Mouse (Mus musculus) spleen, adult 2 months (tissue): ENCODE measurements around the gene Cops7b. TPM values are rescaled to one million over a fixed set of nuclear protein-coding genes. Genes with fewer than 3 reads are reported as not detected.

Source experiments
- DNase-seq, 2 experiments: peaks; one replicate each; pipeline versions ENCODE4 v3.0.0 to v3.0.0-alpha.2; 2012 to 2021; ENCODE audit warnings: low spot score in 2 of 2, low read depth in 1 of 2
- H3K27ac ChIP-seq: fragments of 200-500 bp; 2 replicates; pipeline ENCODE4 v1.5.1; 2012; ENCODE audit warnings: low read length, inconsistent platforms; ENCODE audit not compliant: insufficient read depth
- H3K27me3 ChIP-seq: fragments of 200-500 bp; 2 replicates; pipeline ENCODE4 v1.6.1; 2012; ENCODE audit warnings: mild to moderate bottlenecking, moderate library complexity, low read length, inconsistent platforms; ENCODE audit not compliant: control insufficient read depth, insufficient read depth
- H3K36me3 ChIP-seq: fragments of 200-500 bp; 2 replicates; pipeline ENCODE4 v1.6.1; 2012; ENCODE audit warnings: mild to moderate bottlenecking, low read length, inconsistent platforms; ENCODE audit not compliant: control insufficient read depth, insufficient read depth
- H3K4me1 ChIP-seq: fragments of 200-500 bp; 2 replicates; pipeline ENCODE4 v1.6.1; 2011; ENCODE audit warnings: inconsistent platforms; ENCODE audit not compliant: control insufficient read depth, insufficient read depth, insufficient read length
- H3K4me3 ChIP-seq: fragments of 200-500 bp; 2 replicates; pipeline ENCODE4 v1.5.1; 2011; ENCODE audit warnings: mild to moderate bottlenecking, inconsistent platforms; ENCODE audit not compliant: insufficient read depth, insufficient read length; ENCODE audit errors: extremely low read depth
- CTCF ChIP-seq: fragments of 200-500 bp; IDR thresholded peaks from 2 replicates; pipeline ENCODE4 v1.5.1; 2011; ENCODE audit warnings: mild to moderate bottlenecking, inconsistent platforms; ENCODE audit not compliant: insufficient read depth, insufficient read length, insufficient replicate concordance; ENCODE audit errors: extremely low read depth
- POLR2A ChIP-seq: fragments of 200-500 bp; IDR thresholded peaks from 2 replicates; pipeline ENCODE4 v1.6.1; 2011; ENCODE audit warnings: low read depth, low read length, inconsistent platforms
- WGBS: fragments of 180-500 bp; shearing (Covaris S2); methylation state at CpG from one replicate; pipeline ENCODE4 v1.1.7; 2018; 5-methylcytosine and 5-hydroxymethylcytosine counted together
- polyA plus RNA-seq: library from polyadenylated mRNA; depleted of rRNA; stranded (reverse); fragments of >200 nt; gene quantifications from 2 replicates; pipeline ENCODE4 v1.2.3, GENCODE M21; 2012

Gene Cops7b
- polyA plus RNA-seq, 1 experiment: 20.0 TPM

DNA sequence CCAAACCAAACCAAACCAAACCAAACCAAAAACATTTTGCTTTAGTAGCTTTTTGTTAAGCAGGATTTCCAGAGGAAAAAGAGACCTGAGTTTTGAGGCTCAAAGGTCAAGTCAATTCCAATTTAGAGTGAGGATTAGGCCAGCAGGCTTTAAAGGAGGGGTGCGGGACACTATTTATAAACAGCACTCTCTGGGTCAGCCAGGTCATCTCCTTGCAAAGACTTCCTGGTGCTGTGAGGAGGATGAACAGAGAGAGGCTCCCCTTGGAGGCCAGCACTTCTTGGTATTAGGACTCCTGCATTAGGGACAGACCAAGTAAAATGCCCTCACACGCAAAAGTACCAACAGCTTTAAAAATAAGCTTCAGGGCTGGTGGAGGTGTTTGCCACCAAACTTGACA is 30.8 kb upstream of the Cops7b start:
- Histone ChIP-seq H3K4me3 (no peak overlapping the region), H3K27ac (no peak overlapping the region), H3K36me3 (no peaks in the 10 kb centered on the region; the same call in 1 of the 2 replicates), H3K27me3 (no peaks in the 10 kb centered on the region), H3K4me1 (no peaks in the 10 kb centered on the region)
- WGBS: 97% methylated on average over 2 of the region's 2 CpGs
- TF ChIP-seq CTCF: no peak
- no peak for TF ChIP-seq POLR2A
- DNase-seq: no peak

DNA sequence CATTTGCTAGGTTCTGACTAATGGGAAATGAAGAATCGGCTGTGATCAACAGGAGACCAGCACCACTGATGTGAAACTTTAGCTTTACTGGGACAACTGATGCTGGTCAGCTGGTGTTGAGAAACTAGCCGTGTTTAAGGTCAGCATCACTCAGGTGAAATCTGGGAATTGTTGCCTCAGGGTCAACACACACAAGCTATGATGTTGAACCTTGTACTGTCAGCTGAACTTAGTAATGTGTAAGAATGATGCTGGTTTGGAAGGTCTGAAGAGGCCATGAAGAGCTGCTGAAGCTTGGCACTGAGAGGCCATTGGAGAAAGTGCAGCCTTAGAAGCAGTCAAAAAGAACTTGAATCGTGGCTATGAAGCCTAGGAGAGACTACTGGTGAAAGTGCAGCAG is 27.0 kb upstream of the Cops7b start:
- Histone ChIP-seq H3K4me3 (no peak overlapping the region), H3K36me3 (no peaks in the 10 kb centered on the region), H3K4me1 (no peaks in the 10 kb centered on the region), H3K27ac (no peak overlapping the region), H3K27me3 (no peaks in the 10 kb centered on the region)
- TF ChIP-seq POLR2A (no peak), CTCF (no peak)
- 93% methylated on average over 3 of the region's 3 CpGs for WGBS
- no peak for DNase-seq

DNA sequence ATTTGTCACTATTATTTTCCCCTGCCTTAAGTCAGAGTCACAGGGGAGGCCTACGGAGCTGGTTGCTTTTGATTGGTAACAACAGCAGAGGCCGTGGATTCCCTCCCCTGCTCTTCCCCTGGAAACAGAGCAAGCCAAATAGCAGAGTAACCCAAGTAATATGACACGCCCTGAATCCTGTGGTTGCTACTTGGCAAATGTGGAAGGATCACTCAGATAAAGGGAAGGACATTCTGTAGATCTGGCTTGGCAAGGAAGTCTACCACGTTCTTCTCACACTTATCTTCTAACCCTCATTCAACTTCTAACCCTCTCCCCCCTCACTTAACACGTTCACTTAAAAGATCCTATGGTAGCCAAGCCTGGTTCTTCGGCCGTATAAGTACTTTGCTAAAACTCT is 24.8 kb upstream of the Cops7b start:
- H3K27me3 ChIP-seq: no peaks in the 10 kb centered on the region
- H3K4me3 ChIP-seq: no peak overlapping the region
- no peak overlapping the region for H3K27ac ChIP-seq
- H3K36me3 ChIP-seq: no peaks in the 10 kb centered on the region
- no peak for DNase-seq
- H3K4me1 ChIP-seq: no peaks in the 10 kb centered on the region
- 70% methylated on average over 7 of the region's 7 CpGs for WGBS
- TF ChIP-seq POLR2A (no peak), CTCF (no peak)

DNA sequence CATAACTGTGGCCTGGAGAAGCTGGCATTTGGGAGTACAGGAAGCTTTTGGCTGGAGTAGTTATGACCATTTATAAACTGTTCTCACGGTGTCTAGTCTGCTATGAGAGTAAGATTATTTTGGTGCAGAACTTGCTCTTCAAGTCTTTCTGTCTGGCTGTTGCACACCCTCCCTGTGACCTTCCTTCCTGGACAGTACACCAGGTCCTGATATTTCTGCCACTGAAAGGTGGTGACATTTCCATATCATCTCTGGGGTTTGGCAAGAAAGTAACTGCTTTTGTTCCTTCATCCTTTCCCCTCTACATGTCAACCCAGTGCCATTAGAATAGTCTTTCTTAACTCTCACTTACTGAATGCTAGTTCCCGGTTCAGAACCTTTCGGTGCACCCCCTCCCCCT is 23.5 kb upstream of the Cops7b start:
- 90% methylated on average over 3 of the region's 3 CpGs for WGBS
- DNase-seq: no peak
- no peaks in the 10 kb centered on the region for H3K4me1 ChIP-seq
- TF ChIP-seq CTCF (no peak), POLR2A (no peak)
- no peak overlapping the region for H3K27ac ChIP-seq
- H3K27me3 ChIP-seq: no peaks in the 10 kb centered on the region
- H3K4me3 ChIP-seq: no peak overlapping the region
- no peaks in the 10 kb centered on the region for H3K36me3 ChIP-seq

DNA sequence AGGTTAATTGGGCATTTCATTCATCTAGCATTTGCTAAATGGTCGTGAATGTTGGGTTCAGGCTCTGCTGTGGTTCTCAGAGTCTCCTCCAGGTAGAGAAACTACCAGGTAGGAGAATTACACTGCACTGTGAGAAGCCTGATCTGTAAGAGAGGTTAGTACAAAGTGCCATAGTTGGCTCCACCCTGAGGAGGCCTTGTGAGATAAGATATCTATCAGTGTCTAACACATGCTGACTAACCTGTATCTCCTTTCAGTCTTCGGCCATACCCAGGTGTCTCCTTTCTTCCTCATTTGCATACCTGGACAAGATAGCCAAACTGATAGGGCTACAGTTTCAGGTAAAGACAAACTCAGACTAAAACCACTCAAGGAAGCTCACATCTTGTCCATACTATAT is 20.0 kb upstream of the Cops7b start:
- Histone ChIP-seq H3K27ac (no peak overlapping the region), H3K4me1 (no peaks in the 10 kb centered on the region), H3K4me3 (no peak overlapping the region), H3K27me3 (no peaks in the 10 kb centered on the region), H3K36me3 (no peaks in the 10 kb centered on the region)
- TF ChIP-seq CTCF (no peak), POLR2A (no peak)
- 85% methylated on average over 2 of the region's 2 CpGs for WGBS
- DNase-seq: no peak

DNA sequence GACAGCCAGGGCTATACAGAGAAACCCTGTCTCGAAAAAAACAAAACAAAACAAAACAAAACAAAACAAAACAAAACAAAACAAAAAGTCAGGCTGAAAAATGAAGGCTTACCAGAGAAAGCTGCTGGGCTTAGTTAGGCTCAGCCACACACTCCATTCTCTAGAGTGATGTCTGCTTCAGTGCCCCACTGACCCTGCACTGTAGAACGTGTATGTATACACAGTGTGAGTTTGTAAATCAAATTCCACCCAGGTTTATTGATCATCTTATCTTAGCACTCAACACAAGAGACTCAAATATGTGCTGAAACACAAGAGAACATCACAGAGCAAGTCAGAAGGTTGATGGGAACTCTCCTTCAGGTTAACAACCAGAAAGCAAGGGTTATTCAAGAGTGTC is 14.3 kb upstream of the Cops7b start:
- no peak for DNase-seq
- WGBS: 86% methylated on average over 2 of the region's 2 CpGs
- no peaks in the 10 kb centered on the region for H3K4me1 ChIP-seq
- no peaks in the 10 kb centered on the region for H3K36me3 ChIP-seq
- no peak overlapping the region for H3K4me3 ChIP-seq
- TF ChIP-seq CTCF (no peak), POLR2A (no peak)
- H3K27me3 ChIP-seq: no peaks in the 10 kb centered on the region
- no peak overlapping the region for H3K27ac ChIP-seq

DNA sequence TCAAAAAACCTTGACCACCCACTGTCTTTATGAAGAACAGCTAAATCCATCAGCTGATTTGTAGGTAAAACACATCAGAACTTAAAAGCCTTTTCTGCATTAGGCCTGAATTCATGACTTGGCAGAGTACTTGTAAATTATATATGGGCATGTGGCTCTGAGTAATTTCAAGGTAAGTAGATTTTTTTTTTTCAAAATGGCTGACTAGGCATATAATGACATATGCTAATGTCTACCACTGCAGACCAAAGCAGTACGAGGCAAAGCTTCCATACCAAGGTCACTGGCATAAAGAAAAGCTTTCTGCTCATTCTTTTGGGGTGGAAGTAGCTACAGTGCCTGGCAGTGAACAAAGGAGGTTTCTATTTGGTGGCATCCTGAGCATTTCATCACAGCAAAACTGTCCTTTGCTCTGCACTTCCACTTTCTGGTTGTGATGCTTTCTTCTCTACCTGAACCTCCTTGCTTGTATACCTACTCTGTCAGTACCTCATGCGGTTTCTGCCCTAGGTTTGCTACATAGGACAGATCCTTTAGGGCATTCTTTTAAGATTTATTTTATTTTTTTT is 13.3 kb upstream of the Cops7b start:
- no peak for DNase-seq
- no peaks in the 10 kb centered on the region for H3K4me1 ChIP-seq
- 94% methylated on average over 2 of the region's 2 CpGs for WGBS
- H3K36me3 ChIP-seq: no peaks in the 10 kb centered on the region
- H3K27me3 ChIP-seq: no peaks in the 10 kb centered on the region
- no peak overlapping the region for H3K4me3 ChIP-seq
- TF ChIP-seq CTCF (no peak), POLR2A (no peak)
- no peak overlapping the region for H3K27ac ChIP-seq
